Mouse (Mus musculus) kidney, postnatal 14 days (tissue): Measurements from ENCODE around the gene Btg1-ps2.
"Not testable (repeated sequence)": the region's sequence is repeated elsewhere in the genome, so short reads cannot be mapped to it uniquely, and the experiment has no call there.

Experiments used
- DNase-seq: peaks from one replicate; pipeline ENCODE4 v3.0.0; 2022; ENCODE audit warnings: mixed read lengths

Gene Btg1-ps2

GRCm38 (mm10) chrX:38043014-38043413 is at the start of gene Btg1-ps2:
TSS of gene Btg1-ps2 (minus strand) at chrX:38043114.
- DNase-seq = not testable (repeated sequence)

GRCm38 (mm10) chrX:38085041-38085440 is 42.1 kb upstream of the Btg1-ps2 start, which contains the start of gene Rhox11:
TSS of gene Rhox11 (minus strand) at chrX:38085141.
- no peak for DNase-seq

- DNase-seq = peak; percentile 50
These were observed 41.3 kb upstream of the Btg1-ps2 start for GRCm38 (mm10) chrX:38084226-38084625.

- no peak for DNase-seq
These were observed 23.3 kb upstream of the Btg1-ps2 start, which contains the start of gene Rhox10 for GRCm38 (mm10) chrX:38066175-38066574. TSS of gene Rhox10 (plus strand) at chrX:38066475.

- no peak for DNase-seq
These were observed 18.6 kb upstream of the Btg1-ps2 start for GRCm38 (mm10) chrX:38061544-38061943.

GRCm38 (mm10) chrX:38039666-38040065 is 3.2 kb downstream of the Btg1-ps2 start:
- no peak for DNase-seq

GRCm38 (mm10) chrX:38033841-38034240 is 9.1 kb downstream of the Btg1-ps2 start:
- no peak for DNase-seq

- DNase-seq = not testable (repeated sequence)
These were observed 24.3 kb downstream of the Btg1-ps2 start, which contains the start of gene Btg1-ps1 for GRCm38 (mm10) chrX:38018597-38018996. TSS of gene Btg1-ps1 (minus strand) at chrX:38018815.

GRCm38 (mm10) chrX:38008756-38009155 is 34.2 kb downstream of the Btg1-ps2 start:
- no peak for DNase-seq
